Mouse (Mus musculus) CH12.LX (cell line): ENCODE data around the gene Rab21.

Source experiments
- CHD2 ChIP-seq: IDR thresholded peaks from 2 replicates; pipeline ENCODE4 v1.6.1; 2011; ENCODE audit warnings: low read length, improper control_type of control experiment
- CTCF ChIP-seq, 2 experiments: IDR thresholded peaks in 1 of 2; conservative IDR thresholded peaks in 1 of 2; 2 replicates each; pipeline ENCODE4 v1.5.1; 2011 to 2012; ENCODE audit warnings: low read depth in 2 of 2, low read length in 2 of 2, improper control_type of control experiment in 1 of 2, inconsistent platforms in 1 of 2, mild to moderate bottlenecking in 1 of 2, moderate library complexity in 1 of 2
- E2F4 ChIP-seq: IDR thresholded peaks from 2 replicates; pipeline ENCODE4 v1.6.1; 2011; ENCODE audit warnings: low read depth, low read length, improper control_type of control experiment; ENCODE audit not compliant: insufficient replicate concordance
- POLR2A ChIP-seq: IDR thresholded peaks from 2 replicates; pipeline ENCODE4 v1.6.1; 2011; ENCODE audit warnings: low read depth, mild to moderate bottlenecking, improper control_type of control experiment, low read length

GRCm38 (mm10) chr10:115342771-115343425 is 27.5 kb upstream of the Rab21 start:
- TF ChIP-seq CHD2 (peak; percentile 91), E2F4 (no peak), CTCF (conservative IDR thresholded peaks at IDR 0.05 in 1 of 2, IDR thresholded peaks at IDR 0.05 in 1 of 2; ENCODE audit: low read depth in 2 of 2, low read length in 2 of 2) (no peak), POLR2A (no peak)
